Mouse (Mus musculus): ENCODE results near the gene Slc8a2. TPM values are rescaled to one million over a fixed set of nuclear protein-coding genes. Genes with fewer than 3 reads are reported as not detected.

The Slc8a2 gene
- polyA plus RNA-seq, 1 experiment from 2014 or later, result 0.25 TPM

- 48% methylated on average over 6 of the region's 6 CpGs for WGBS
- Histone ChIP-seq H3K4me1 (peaks cover 50% of the 10 kb centered on the region), H3K4me3 (replicated peaks) (no peak overlapping the region), H3K4me2 (replicated peaks) (no peak overlapping the region), H3K9me3 (replicated peaks) (no peaks in the 10 kb centered on the region), H3K27ac (replicated peaks) (peak overlapping the region; percentile 48), H3K27me3 (no peaks in the 10 kb centered on the region), H3K9ac (no peak overlapping the region), H3K36me3 (peaks cover 60% of the 10 kb centered on the region)
- ATAC-seq (ENCODE audit: insufficient number of reproducible peaks, low FRiP score, low TSS enrichment, low read depth), result peak; percentile 62; the same call in 1 of the 2 replicates
These were observed 25.9 kb upstream of the Slc8a2 start for GRCm38 (mm10) chr7:16103760-16104159.

- Histone ChIP-seq H3K9ac (no peak overlapping the region), H3K4me1 (peaks cover 41% of the 10 kb centered on the region), H3K36me3 (peaks cover 71% of the 10 kb centered on the region), H3K27me3 (no peaks in the 10 kb centered on the region), H3K4me2 (replicated peaks) (no peak overlapping the region), H3K4me3 (replicated peaks) (no peak overlapping the region), H3K9me3 (replicated peaks) (no peaks in the 10 kb centered on the region), H3K27ac (replicated peaks) (no peak overlapping the region)
- 88% methylated on average over 7 of the region's 7 CpGs for WGBS
- ATAC-seq (ENCODE audit: insufficient number of reproducible peaks, low FRiP score, low TSS enrichment, low read depth), result no peak
These were observed 24.8 kb upstream of the Slc8a2 start for GRCm38 (mm10) chr7:16104611-16105388.

- Histone ChIP-seq H3K4me1 (peaks cover 2% of the 10 kb centered on the region; the same call in 1 of the 2 replicates), H3K27me3 (no peaks in the 10 kb centered on the region), H3K27ac (replicated peaks) (no peak overlapping the region), H3K36me3 (peaks cover 91% of the 10 kb centered on the region), H3K9me3 (replicated peaks) (no peaks in the 10 kb centered on the region), H3K4me3 (replicated peaks) (no peak overlapping the region), H3K9ac (no peak overlapping the region), H3K4me2 (replicated peaks) (no peak overlapping the region)
- no peak for ATAC-seq (ENCODE audit: insufficient number of reproducible peaks, low FRiP score, low TSS enrichment, low read depth)
- WGBS, result 90% methylated on average over 9 of the region's 9 CpGs
These were observed 20.6 kb upstream of the Slc8a2 start for GRCm38 (mm10) chr7:16108886-16109542.

GRCm38 (mm10) chr7:16110158-16110557, 19.5 kb upstream of the Slc8a2 start:
- WGBS, result 90% methylated on average over 8 of the region's 8 CpGs
- H3K27me3 ChIP-seq, result no peaks in the 10 kb centered on the region
- H3K36me3 ChIP-seq, result peaks cover 93% of the 10 kb centered on the region
- H3K4me3 ChIP-seq (replicated peaks), result no peak overlapping the region
- no peaks in the 10 kb centered on the region for H3K4me1 ChIP-seq
- ATAC-seq (ENCODE audit: insufficient number of reproducible peaks, low FRiP score, low TSS enrichment, low read depth), result no peak
- no peak overlapping the region for H3K4me2 ChIP-seq (replicated peaks)
- no peak overlapping the region for H3K9ac ChIP-seq
- H3K27ac ChIP-seq (replicated peaks), result no peak overlapping the region
- no peaks in the 10 kb centered on the region for H3K9me3 ChIP-seq (replicated peaks)

DNA sequence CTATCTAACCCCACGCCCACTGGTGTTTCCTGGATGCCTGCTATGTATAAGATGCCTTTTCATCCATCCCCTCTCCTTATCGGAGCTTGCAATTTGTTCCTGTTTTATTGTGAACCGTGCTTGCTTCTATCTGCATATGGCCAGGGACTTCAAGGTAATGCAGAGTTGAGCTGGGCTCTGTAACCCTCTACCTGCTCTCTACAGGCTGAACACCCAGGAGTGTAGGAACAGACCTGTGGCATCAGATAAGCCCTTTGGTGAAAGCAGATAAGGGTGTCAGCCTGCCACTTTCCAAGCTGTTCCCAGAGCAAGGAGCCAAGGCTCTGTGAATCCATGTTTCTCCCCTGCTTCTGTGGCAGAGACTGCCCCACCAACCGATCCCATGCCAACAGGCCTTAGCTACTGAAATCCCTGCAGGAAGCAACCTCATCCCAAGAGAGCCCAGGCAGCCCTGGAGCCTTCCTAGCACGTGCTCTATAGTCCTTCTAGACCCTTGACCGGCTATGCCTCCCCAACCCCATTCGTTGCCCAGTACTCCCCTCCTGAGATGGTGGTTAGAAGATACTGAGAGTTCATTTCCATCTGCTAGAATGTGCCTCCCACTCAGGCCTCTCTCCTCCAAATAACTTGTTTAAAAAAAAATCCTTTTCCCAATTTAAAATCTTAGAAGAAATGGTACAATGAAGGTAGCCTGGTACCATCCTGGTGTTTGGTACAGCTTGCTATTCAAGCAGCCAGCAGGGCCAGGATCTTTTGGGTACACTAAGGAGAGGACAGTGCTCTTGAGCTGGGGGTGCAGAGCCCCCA, 18.1 kb upstream of the Slc8a2 start:
- Histone ChIP-seq H3K4me3 (replicated peaks) (no peak overlapping the region), H3K36me3 (peaks cover 97% of the 10 kb centered on the region), H3K9ac (no peak overlapping the region), H3K4me2 (replicated peaks) (no peak overlapping the region), H3K9me3 (replicated peaks) (no peaks in the 10 kb centered on the region), H3K4me1 (no peaks in the 10 kb centered on the region), H3K27me3 (no peaks in the 10 kb centered on the region), H3K27ac (replicated peaks) (no peak overlapping the region)
- WGBS, result 89% methylated on average over 7 of the region's 7 CpGs
- no peak for ATAC-seq (ENCODE audit: insufficient number of reproducible peaks, low FRiP score, low TSS enrichment, low read depth)

- H3K4me3 ChIP-seq (replicated peaks), result no peak overlapping the region
- H3K27me3 ChIP-seq, result no peaks in the 10 kb centered on the region
- H3K4me1 ChIP-seq, result peaks cover 9% of the 10 kb centered on the region
- H3K27ac ChIP-seq (replicated peaks), result no peak overlapping the region
- ATAC-seq (ENCODE audit: insufficient number of reproducible peaks, low FRiP score, low TSS enrichment, low read depth), result no peak
- no peak overlapping the region for H3K4me2 ChIP-seq (replicated peaks)
- H3K36me3 ChIP-seq, result peaks cover 67% of the 10 kb centered on the region
- 92% methylated on average over 7 of the region's 7 CpGs for WGBS
- H3K9ac ChIP-seq, result no peak overlapping the region
- H3K9me3 ChIP-seq (replicated peaks), result no peaks in the 10 kb centered on the region
These were observed 13.2 kb upstream of the Slc8a2 start for GRCm38 (mm10) chr7:16116418-16116817.

GRCm38 (mm10) chr7:16117100-16117499, 12.5 kb upstream of the Slc8a2 start:
- Histone ChIP-seq H3K27me3 (no peaks in the 10 kb centered on the region), H3K9me3 (replicated peaks) (no peaks in the 10 kb centered on the region), H3K9ac (no peak overlapping the region), H3K4me2 (replicated peaks) (no peak overlapping the region), H3K27ac (replicated peaks) (no peak overlapping the region), H3K4me3 (replicated peaks) (no peak overlapping the region), H3K36me3 (peaks cover 60% of the 10 kb centered on the region), H3K4me1 (peaks cover 9% of the 10 kb centered on the region)
- no peak for ATAC-seq (ENCODE audit: insufficient number of reproducible peaks, low FRiP score, low TSS enrichment, low read depth)
- 79% methylated on average over 3 of the region's 3 CpGs for WGBS

DNA sequence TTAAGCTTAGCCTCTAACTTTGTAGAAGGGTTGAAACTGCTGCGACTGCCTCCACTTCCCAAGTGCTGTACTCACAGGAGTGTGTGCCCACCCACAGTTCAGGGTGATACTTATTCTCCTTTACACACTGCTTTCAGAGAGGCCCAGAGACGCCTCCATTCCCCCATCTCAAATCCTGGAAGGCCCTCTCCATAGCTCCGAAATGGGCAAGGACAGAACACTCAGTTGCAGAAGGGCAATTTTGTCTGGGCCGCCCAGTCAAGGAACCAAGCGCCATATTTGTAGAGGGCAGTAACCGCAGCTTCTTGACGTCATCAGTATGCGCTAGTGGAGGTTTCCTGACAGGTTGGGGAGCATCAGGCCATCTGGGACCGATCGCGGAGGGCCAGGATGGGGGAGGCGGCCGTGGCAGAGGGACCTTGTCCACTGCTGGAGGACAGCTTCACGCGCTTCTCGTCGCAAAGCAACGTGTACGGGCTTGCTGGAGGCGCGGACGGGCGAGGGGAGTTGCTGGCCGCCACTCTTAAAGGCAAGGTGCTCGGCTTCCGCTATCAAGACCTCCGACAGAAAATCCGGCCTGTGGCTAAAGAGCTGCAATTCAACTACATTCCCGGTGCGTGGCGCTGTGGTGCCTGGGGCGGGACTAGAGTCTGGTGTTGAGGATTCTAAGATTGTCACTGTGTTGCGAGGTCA, 9.9 kb upstream of the Slc8a2 start, which contains the start of gene Kptn:
Kptn (plus strand) TSS at position 327 of the 693 bp plus-strand sequence.
- peak; percentile 84 for ATAC-seq (ENCODE audit: insufficient number of reproducible peaks, low FRiP score, low TSS enrichment, low read depth)
- WGBS, result under 1% methylated on average over 33 of the region's 33 CpGs
- Histone ChIP-seq H3K4me1 (peaks cover 9% of the 10 kb centered on the region), H3K9ac (peak within 1 kb of the TSS; percentile 57), H3K36me3 (peaks cover 34% of the 10 kb centered on the region), H3K27ac (replicated peaks) (peak within 1 kb of the TSS; percentile 90), H3K9me3 (replicated peaks) (no peaks in the 10 kb centered on the region), H3K27me3 (no peaks in the 10 kb centered on the region), H3K4me2 (replicated peaks) (peak within 1 kb of the TSS; percentile 67), H3K4me3 (replicated peaks) (peak within 1 kb of the TSS; percentile 89)

GRCm38 (mm10) chr7:16120262-16120600, 9.4 kb upstream of the Slc8a2 start:
- peak overlapping the region; percentile 89 for H3K4me3 ChIP-seq (replicated peaks)
- no peaks in the 10 kb centered on the region for H3K9me3 ChIP-seq (replicated peaks)
- peak overlapping the region; percentile 57 for H3K9ac ChIP-seq
- H3K36me3 ChIP-seq, result peaks cover 29% of the 10 kb centered on the region
- ATAC-seq (ENCODE audit: insufficient number of reproducible peaks, low FRiP score, low TSS enrichment, low read depth), result no peak
- H3K27me3 ChIP-seq, result no peaks in the 10 kb centered on the region
- H3K4me1 ChIP-seq, result peaks cover 9% of the 10 kb centered on the region
- 41% methylated on average over 9 of the region's 9 CpGs for WGBS
- H3K4me2 ChIP-seq (replicated peaks), result peak overlapping the region; percentile 67
- H3K27ac ChIP-seq (replicated peaks), result no peak overlapping the region

- no peak for ATAC-seq (ENCODE audit: insufficient number of reproducible peaks, low FRiP score, low TSS enrichment, low read depth)
- no peak overlapping the region for H3K4me2 ChIP-seq (replicated peaks)
These were observed 3.8 kb upstream of the Slc8a2 start for GRCm38 (mm10) chr7:16125829-16126228.

GRCm38 (mm10) chr7:16128344-16128743, 1.3 kb upstream of the Slc8a2 start:
- peaks cover 33% of the 10 kb centered on the region for H3K4me1 ChIP-seq
- H3K36me3 ChIP-seq, result peaks cover 15% of the 10 kb centered on the region
- WGBS, result 69% methylated on average over 6 of the region's 6 CpGs
- H3K4me2 ChIP-seq (replicated peaks), result no peak overlapping the region
- no peaks in the 10 kb centered on the region for H3K27me3 ChIP-seq
- ATAC-seq (ENCODE audit: insufficient number of reproducible peaks, low FRiP score, low TSS enrichment, low read depth), result no peak
- no peaks in the 10 kb centered on the region for H3K9me3 ChIP-seq (replicated peaks)
- H3K27ac ChIP-seq (replicated peaks), result no peak overlapping the region
- no peak overlapping the region for H3K4me3 ChIP-seq (replicated peaks)
- H3K9ac ChIP-seq, result no peak overlapping the region

More at GRCm38 (mm10) chr7:16125829-16126228, 3.8 kb upstream of the Slc8a2 start:
- H3K4me1 ChIP-seq, result peaks cover 16% of the 10 kb centered on the region
- 75% methylated on average over 9 of the region's 9 CpGs for WGBS
- H3K27me3 ChIP-seq, result no peaks in the 10 kb centered on the region
- no peak overlapping the region for H3K4me3 ChIP-seq (replicated peaks)
- H3K36me3 ChIP-seq, result peaks cover 15% of the 10 kb centered on the region
- no peaks in the 10 kb centered on the region for H3K9me3 ChIP-seq (replicated peaks)
- H3K9ac ChIP-seq, result no peak overlapping the region
- H3K27ac ChIP-seq (replicated peaks), result no peak overlapping the region
